Mouse (Mus musculus) liver, adult 2 months (tissue): ENCODE results near the gene Tmem156.

Experiments
- CTCF ChIP-seq: fragments of 200-500 bp; IDR thresholded peaks from 2 replicates; pipeline ENCODE4 v1.5.1; 2011; ENCODE audit warnings: low read depth, low read length, control low read depth
- POLR2A ChIP-seq: fragments of 200-500 bp; IDR thresholded peaks from 2 replicates; pipeline ENCODE4 v1.6.1; 2011; ENCODE audit warnings: low read length, control low read depth; ENCODE audit not compliant: insufficient read depth; ENCODE audit errors: extremely low read depth

DNA sequence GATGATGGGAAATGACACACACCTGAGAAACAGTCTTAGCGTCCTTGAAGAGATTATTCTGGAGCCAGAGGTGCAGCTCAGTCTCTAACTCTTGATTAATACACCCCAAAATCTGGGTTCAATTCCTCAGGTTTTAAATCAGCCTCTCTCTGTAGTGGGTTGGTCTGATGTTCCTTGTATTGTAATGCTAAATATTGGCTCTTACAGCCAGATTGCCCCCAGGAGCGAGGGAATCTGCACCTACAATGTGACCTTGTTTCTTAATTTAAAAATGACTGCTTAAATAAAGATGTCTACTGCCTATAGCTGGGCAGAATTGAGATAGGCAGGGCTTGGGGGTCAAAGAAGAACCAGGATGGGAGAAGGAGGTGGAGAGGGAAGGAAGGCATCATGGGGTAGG, 32.1 kb downstream of the Tmem156 start:
- TF ChIP-seq CTCF (no peak), POLR2A (no peak)
